Mouse (Mus musculus) liver, embryonic 12.5 days (tissue): Measurements from ENCODE around the gene Hspb11. TPM values are rescaled to one million over a fixed set of nuclear protein-coding genes. Genes with fewer than 3 reads are reported as not detected.
A peak's percentile ranks its signal among the peaks of the same experiment; 100 is the strongest.

Experiments
- ATAC-seq: fragments of 200-750 bp; cut with Nextera tagmentation; 2 replicates; pipeline ENCODE4 v1.8.0; 2017; ENCODE audit warnings: moderate number of reproducible peaks, mild to moderate bottlenecking, moderate library complexity
- H3K27ac ChIP-seq: fragments of 300-500 bp; sonication (generic); 2 replicates; pipeline ENCODE4 v1.5.1; 2016; ENCODE audit warnings: mild to moderate bottlenecking
- H3K27me3 ChIP-seq: fragments of 300-500 bp; sonication (generic); replicated peaks from 2 replicates; pipeline ENCODE4 v1.6.1; 2016; ENCODE audit warnings: mild to moderate bottlenecking, moderate library complexity
- H3K36me3 ChIP-seq: fragments of 300-500 bp; sonication (generic); 2 replicates; pipeline ENCODE4 v1.6.1; 2016; ENCODE audit warnings: mild to moderate bottlenecking, moderate library complexity
- H3K4me1 ChIP-seq: fragments of 300-500 bp; sonication (generic); 2 replicates; pipeline ENCODE4 v1.6.1; 2016
- H3K4me2 ChIP-seq: fragments of 300-500 bp; sonication (generic); 2 replicates; pipeline ENCODE4 v1.6.1; 2016; ENCODE audit warnings: mild to moderate bottlenecking, moderate library complexity
- H3K4me3 ChIP-seq: fragments of 300-500 bp; sonication (generic); 2 replicates; pipeline ENCODE4 v1.5.1; 2016; ENCODE audit warnings: mild to moderate bottlenecking, moderate library complexity
- H3K9ac ChIP-seq: fragments of 300-500 bp; sonication (generic); 2 replicates; pipeline ENCODE4 v1.6.1; 2016; ENCODE audit warnings: mild to moderate bottlenecking, moderate library complexity
- H3K9me3 ChIP-seq: fragments of 300-500 bp; sonication (generic); replicated peaks from 2 replicates; pipeline ENCODE4 v1.6.1; 2016; ENCODE audit warnings: mild to moderate bottlenecking, moderate library complexity
- WGBS: fragments of 180-500 bp; shearing (Covaris S2); methylation state at CpG from one replicate; pipeline ENCODE4 v1.1.7; 2016; ENCODE audit not compliant: insufficient replicate concordance; 5-methylcytosine and 5-hydroxymethylcytosine counted together
- polyA plus RNA-seq: library from polyadenylated mRNA; unstranded; fragments of >200 nt; fragmentation: Nextera tagmentation; extraction: Ambion mirVana; gene quantifications from 2 replicates; pipeline ENCODE4 v1.2.1, GENCODE M21; 2016

The Hspb11 gene
- polyA plus RNA-seq, 1 experiment from 2014 or later = 10.4 TPM

GRCm38 (mm10) chr4:107299779-107300340 lies 46.5 kb downstream of the Hspb11 start:
- H3K27me3 ChIP-seq = peaks cover 29% of the 10 kb centered on the region
- no peak for ATAC-seq
- no peaks in the 10 kb centered on the region for H3K9me3 ChIP-seq
- H3K4me2 ChIP-seq = no peak overlapping the region
- H3K36me3 ChIP-seq = no peaks in the 10 kb centered on the region
- WGBS = 74% methylated on average over 7 of the region's 7 CpGs
- no peak overlapping the region for H3K4me3 ChIP-seq
- H3K4me1 ChIP-seq = peaks cover 10% of the 10 kb centered on the region
- no peak overlapping the region for H3K9ac ChIP-seq
- H3K27ac ChIP-seq = no peak overlapping the region

GRCm38 (mm10) chr4:107300371-107300770 lies 47.0 kb downstream of the Hspb11 start:
- Histone ChIP-seq H3K4me2 (no peak overlapping the region), H3K9ac (no peak overlapping the region), H3K27me3 (peaks cover 34% of the 10 kb centered on the region), H3K4me3 (no peak overlapping the region), H3K36me3 (no peaks in the 10 kb centered on the region), H3K9me3 (no peaks in the 10 kb centered on the region), H3K27ac (no peak overlapping the region), H3K4me1 (peaks cover 10% of the 10 kb centered on the region)
- WGBS = 36% methylated on average over 4 of the region's 4 CpGs
- ATAC-seq = no peak

GRCm38 (mm10) chr4:107300902-107301555 lies 47.6 kb downstream of the Hspb11 start:
- 87% methylated on average over 1 of the region's 1 CpGs for WGBS
- H3K4me3 ChIP-seq = no peak overlapping the region
- peaks cover 10% of the 10 kb centered on the region for H3K4me1 ChIP-seq
- peaks cover 41% of the 10 kb centered on the region for H3K27me3 ChIP-seq
- H3K9ac ChIP-seq = no peak overlapping the region
- ATAC-seq = 0 out of 2 replicates have a peak, but pooled peaks have one; percentile 9
- no peak overlapping the region for H3K4me2 ChIP-seq
- H3K27ac ChIP-seq = no peak overlapping the region
- no peaks in the 10 kb centered on the region for H3K9me3 ChIP-seq
- no peaks in the 10 kb centered on the region for H3K36me3 ChIP-seq

GRCm38 (mm10) chr4:107302221-107302620 lies 48.8 kb downstream of the Hspb11 start:
- H3K36me3 ChIP-seq = no peaks in the 10 kb centered on the region
- no peak overlapping the region for H3K4me2 ChIP-seq
- H3K9ac ChIP-seq = no peak overlapping the region
- H3K4me1 ChIP-seq = peaks cover 10% of the 10 kb centered on the region
- H3K27ac ChIP-seq = no peak overlapping the region
- no peak overlapping the region for H3K4me3 ChIP-seq
- WGBS = 73% methylated on average over 9 of the region's 9 CpGs
- peaks cover 45% of the 10 kb centered on the region for H3K27me3 ChIP-seq
- no peak for ATAC-seq
- no peaks in the 10 kb centered on the region for H3K9me3 ChIP-seq

- no peak overlapping the region for H3K4me2 ChIP-seq
- no peak overlapping the region for H3K9ac ChIP-seq
- H3K4me1 ChIP-seq = peaks cover 10% of the 10 kb centered on the region
- H3K27me3 ChIP-seq = peaks cover 40% of the 10 kb centered on the region
- H3K36me3 ChIP-seq = no peaks in the 10 kb centered on the region
- H3K9me3 ChIP-seq = no peaks in the 10 kb centered on the region
- H3K4me3 ChIP-seq = no peak overlapping the region
- 67% methylated on average over 4 of the region's 4 CpGs for WGBS
- H3K27ac ChIP-seq = no peak overlapping the region
- ATAC-seq = peak; percentile 59
These were observed 49.4 kb downstream of the Hspb11 start for GRCm38 (mm10) chr4:107302832-107303231.

GRCm38 (mm10) chr4:107303531-107303930 lies 50.1 kb downstream of the Hspb11 start:
- H3K4me2 ChIP-seq = no peak overlapping the region
- H3K9me3 ChIP-seq = no peaks in the 10 kb centered on the region
- H3K27me3 ChIP-seq = peaks cover 40% of the 10 kb centered on the region
- WGBS = 50% methylated on average over 3 of the region's 3 CpGs
- H3K4me1 ChIP-seq = peaks cover 10% of the 10 kb centered on the region
- no peaks in the 10 kb centered on the region for H3K36me3 ChIP-seq
- no peak overlapping the region for H3K27ac ChIP-seq
- H3K9ac ChIP-seq = no peak overlapping the region
- ATAC-seq = no peak
- H3K4me3 ChIP-seq = no peak overlapping the region

GRCm38 (mm10) chr4:107306966-107307365 lies 53.6 kb downstream of the Hspb11 start, which contains the start of gene Dio1:
Dio1 (minus strand) TSS chr4:107307169.
- ATAC-seq = no peak
- Histone ChIP-seq H3K36me3 (no peaks in the 10 kb centered on the region), H3K9me3 (no peaks in the 10 kb centered on the region), H3K4me1 (peaks cover 10% of the 10 kb centered on the region), H3K27ac (no peak within 1 kb of the TSS), H3K27me3 (peaks cover 30% of the 10 kb centered on the region), H3K4me3 (no peak within 1 kb of the TSS), H3K9ac (no peak within 1 kb of the TSS), H3K4me2 (no peak within 1 kb of the TSS)
- WGBS = 43% methylated on average over 6 of the region's 6 CpGs

GRCm38 (mm10) chr4:107313690-107314478 lies 60.5 kb downstream of the Hspb11 start, which contains the start of gene Yipf1:
Yipf1 (plus strand) TSS chr4:107314363.
- Histone ChIP-seq H3K9me3 (no peaks in the 10 kb centered on the region), H3K4me1 (peaks cover 23% of the 10 kb centered on the region), H3K9ac (peak within 1 kb of the TSS; percentile 73), H3K4me3 (peak within 1 kb of the TSS; percentile 74), H3K4me2 (peak within 1 kb of the TSS; percentile 80), H3K36me3 (peaks cover 23% of the 10 kb centered on the region), H3K27ac (peak within 1 kb of the TSS; percentile 49), H3K27me3 (no peaks in the 10 kb centered on the region)
- peak; percentile 93 for ATAC-seq
- 1% methylated on average over 29 of the region's 29 CpGs for WGBS

- peaks cover 23% of the 10 kb centered on the region for H3K4me1 ChIP-seq
- peak overlapping the region; percentile 80 for H3K4me2 ChIP-seq
- ATAC-seq = no peak; the same call in 1 of the 2 replicates
- no peaks in the 10 kb centered on the region for H3K27me3 ChIP-seq
- WGBS = 6% methylated on average over 7 of the region's 7 CpGs
- H3K9ac ChIP-seq = peak overlapping the region; percentile 73
- peak overlapping the region; percentile 49 for H3K27ac ChIP-seq
- peak overlapping the region; percentile 74 for H3K4me3 ChIP-seq
- peaks cover 28% of the 10 kb centered on the region for H3K36me3 ChIP-seq
- no peaks in the 10 kb centered on the region for H3K9me3 ChIP-seq
These were observed 61.0 kb downstream of the Hspb11 start for GRCm38 (mm10) chr4:107314479-107314805.

GRCm38 (mm10) chr4:107318646-107319045 lies 65.3 kb downstream of the Hspb11 start:
- Histone ChIP-seq H3K9ac (no peak overlapping the region), H3K27ac (no peak overlapping the region), H3K36me3 (peaks cover 60% of the 10 kb centered on the region), H3K4me3 (no peak overlapping the region), H3K27me3 (no peaks in the 10 kb centered on the region), H3K4me2 (no peak overlapping the region), H3K9me3 (no peaks in the 10 kb centered on the region), H3K4me1 (peaks cover 19% of the 10 kb centered on the region)
- ATAC-seq = no peak
- 78% methylated on average over 8 of the region's 8 CpGs for WGBS

- peaks cover 70% of the 10 kb centered on the region for H3K36me3 ChIP-seq
- 75% methylated on average over 2 of the region's 2 CpGs for WGBS
- H3K4me3 ChIP-seq = no peak overlapping the region
- no peak overlapping the region for H3K27ac ChIP-seq
- H3K4me2 ChIP-seq = no peak overlapping the region
- ATAC-seq = no peak
- no peak overlapping the region for H3K9ac ChIP-seq
- H3K4me1 ChIP-seq = peaks cover 1% of the 10 kb centered on the region; the same call in 1 of the 2 replicates
- no peaks in the 10 kb centered on the region for H3K27me3 ChIP-seq
- H3K9me3 ChIP-seq = no peaks in the 10 kb centered on the region
These were observed 67.6 kb downstream of the Hspb11 start for GRCm38 (mm10) chr4:107321041-107321440.

GRCm38 (mm10) chr4:107323113-107323512 lies 69.7 kb downstream of the Hspb11 start:
- 68% methylated on average over 2 of the region's 2 CpGs for WGBS
- Histone ChIP-seq H3K27ac (no peak overlapping the region), H3K27me3 (no peaks in the 10 kb centered on the region), H3K36me3 (peaks cover 66% of the 10 kb centered on the region), H3K4me1 (no peaks in the 10 kb centered on the region), H3K4me2 (no peak overlapping the region), H3K9me3 (no peaks in the 10 kb centered on the region), H3K4me3 (no peak overlapping the region), H3K9ac (no peak overlapping the region)
- ATAC-seq = no peak
